Mouse (Mus musculus) lung, postnatal 10 days (tissue): ENCODE results near the gene Btbd16.

Experiments
- DNase-seq: peaks from one replicate; pipeline ENCODE4 v3.0.0; 2021

Gene Btbd16

DNA sequence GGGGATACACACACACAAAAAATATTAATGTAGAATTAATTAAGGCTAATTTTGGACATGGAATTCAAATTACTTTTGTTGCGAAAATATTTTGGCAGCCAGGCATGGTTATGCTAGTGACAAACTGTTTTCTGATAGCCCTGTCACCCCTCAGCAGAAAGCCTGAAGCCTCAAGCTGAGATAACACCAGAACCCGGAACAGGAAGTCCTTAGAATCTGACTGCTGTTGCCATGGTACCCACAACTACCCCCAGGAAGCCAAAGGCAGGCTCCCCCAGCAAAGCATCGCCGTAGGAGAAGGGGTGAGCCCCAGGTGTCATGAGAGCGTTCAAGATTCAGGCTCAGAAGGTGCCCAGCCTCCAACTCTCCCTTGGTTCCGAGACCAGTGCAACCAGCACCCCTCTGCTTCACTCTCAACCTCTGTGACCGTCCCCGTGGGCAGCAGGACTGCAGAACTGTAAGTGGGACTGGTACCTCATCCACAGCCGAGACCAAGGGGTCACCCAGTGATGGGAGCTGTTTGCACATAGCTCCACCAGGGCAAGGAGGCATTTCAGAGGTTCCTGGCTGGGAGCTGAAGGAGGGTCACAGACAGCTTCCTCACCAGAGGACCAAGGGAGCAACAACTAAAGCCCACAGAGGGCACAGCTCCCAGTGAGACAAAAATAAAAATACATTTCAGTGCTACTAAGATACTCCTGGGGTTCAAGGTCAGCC lies at the start of gene Btbd16:
Gene Btbd16 (plus strand): TSS at position 156 of the 717 bp plus-strand sequence.
- no peak for DNase-seq

DNA sequence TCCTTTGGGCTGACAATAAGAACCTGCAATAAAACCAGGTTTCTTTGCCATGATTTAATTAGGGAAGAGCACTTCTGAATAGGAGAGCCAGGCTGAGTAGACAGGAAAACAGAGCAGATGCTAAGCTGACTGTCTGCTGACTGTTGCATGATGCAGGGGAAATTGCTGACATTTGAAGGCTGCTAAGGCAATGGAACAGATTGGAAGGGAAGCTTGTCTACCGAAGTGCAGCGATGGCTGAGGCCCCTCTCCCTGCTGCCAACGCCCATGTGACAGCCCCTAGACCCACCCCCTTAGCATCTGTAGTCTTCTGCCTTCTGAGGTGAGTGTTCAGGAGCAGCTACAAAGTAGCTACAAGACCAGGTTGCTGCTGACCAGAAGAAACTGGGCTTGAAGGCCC lies 47.7 kb upstream of the Btbd16 start:
- DNase-seq, result no peak

DNA sequence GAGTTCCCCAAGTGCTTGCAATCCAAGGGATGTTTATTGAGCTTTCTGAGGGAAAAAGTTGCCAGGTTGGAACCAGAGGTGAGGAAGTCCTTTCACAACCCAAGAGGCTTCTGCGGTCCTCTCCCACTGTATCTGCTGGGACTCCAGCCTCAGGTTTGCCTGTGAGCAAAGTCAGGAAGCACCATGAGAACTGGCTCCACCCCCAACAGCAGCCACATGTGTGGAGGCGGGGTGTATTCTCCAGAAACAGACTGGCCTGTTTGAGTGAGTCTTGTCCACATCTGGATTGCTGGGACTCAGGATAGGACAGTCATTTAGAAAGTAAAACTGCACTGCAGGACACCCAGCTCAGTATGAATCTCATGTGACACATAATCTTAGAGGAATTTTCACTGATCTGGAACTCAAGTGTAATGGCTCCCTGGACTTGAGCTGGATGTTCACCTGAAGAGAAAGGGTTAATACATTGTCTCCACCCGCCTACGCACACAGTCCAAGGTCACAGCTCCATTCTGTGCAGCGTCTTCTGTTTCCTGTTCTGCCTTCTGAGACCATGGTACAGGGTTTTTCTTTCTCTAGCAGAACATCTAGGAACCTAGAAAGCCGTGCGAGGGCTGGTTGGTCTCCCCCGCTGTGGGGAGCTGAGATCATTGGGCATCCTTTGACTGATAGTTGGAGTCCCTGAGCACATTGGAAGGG lies 47.0 kb upstream of the Btbd16 start:
- peak; percentile 30 for DNase-seq

DNA sequence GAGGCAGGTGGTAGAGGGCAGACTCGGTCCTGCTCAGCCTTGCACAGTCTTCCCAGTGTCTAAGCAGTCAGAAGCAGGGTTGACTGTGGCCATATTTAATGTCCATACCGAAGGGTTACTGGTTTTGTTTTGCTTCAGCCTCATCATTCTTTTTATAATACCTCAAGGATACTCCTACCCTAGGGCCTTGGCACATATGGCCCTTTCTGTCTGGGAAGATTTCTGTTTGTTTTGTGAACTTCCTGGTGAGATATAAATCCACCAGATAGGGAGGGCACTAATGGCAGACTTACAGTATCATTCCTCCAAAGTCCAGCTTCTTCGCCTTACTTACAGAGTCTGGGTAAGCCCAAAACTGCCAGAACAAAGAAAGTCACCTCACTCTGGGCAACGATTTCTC lies 46.3 kb upstream of the Btbd16 start:
- DNase-seq, result no peak

DNA sequence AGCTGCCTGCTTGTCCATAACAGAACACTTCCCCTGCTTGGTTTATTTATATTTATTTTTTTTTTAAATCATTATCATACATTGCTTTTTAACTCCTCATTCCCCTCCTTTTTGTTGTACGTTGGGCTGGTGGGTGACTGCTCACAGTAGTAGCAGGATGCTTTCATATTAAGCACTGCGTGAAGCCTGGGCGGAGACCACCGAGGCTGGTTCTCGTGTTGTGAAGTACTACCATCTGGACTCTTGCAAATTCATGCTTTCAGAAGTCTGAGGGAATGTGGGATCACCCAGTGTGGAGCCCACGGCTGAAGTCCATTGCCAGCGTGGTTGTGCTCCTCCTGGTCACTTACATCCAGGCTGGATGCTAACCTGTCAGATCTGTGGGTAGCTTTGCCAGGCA lies 42.1 kb upstream of the Btbd16 start:
- DNase-seq, result no peak

DNA sequence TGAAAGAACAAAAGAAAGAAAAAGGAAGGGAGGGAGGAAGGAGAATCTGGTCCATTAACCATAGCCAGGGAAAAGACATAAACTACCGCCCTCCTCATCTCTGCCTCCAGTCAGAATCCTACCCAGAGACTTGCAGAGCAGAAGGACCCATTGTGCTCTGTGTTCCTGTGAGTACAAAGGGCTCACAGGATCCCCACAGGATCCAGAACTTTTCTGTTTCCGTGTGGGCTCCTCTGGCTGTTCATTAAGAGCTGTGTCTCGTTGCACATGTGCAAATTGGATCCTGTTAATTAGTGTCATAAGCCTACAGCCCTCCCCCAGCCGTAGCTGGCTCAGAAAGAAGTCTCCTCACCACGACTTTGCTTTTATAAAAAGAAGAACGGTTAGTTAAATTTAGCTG lies 41.0 kb upstream of the Btbd16 start:
- DNase-seq, result no peak

DNA sequence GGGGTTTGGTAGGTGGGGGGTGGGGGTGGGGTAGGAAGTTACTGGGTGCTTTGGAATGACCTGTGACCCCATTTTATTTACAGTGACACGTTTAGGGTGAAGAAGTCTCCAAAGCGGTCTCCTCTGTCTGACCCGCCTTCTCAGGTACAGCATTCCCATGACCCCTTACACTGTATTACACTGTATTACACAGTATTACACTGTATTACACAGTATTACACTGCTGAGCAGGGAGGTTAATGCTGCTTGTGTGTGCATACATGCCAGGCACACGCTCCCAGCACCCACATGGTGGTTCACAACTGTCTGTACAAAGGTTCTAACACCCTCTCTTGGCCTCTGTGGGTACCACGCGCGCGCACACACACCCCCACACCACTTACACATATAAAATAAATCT lies 40.4 kb upstream of the Btbd16 start:
- no peak for DNase-seq

DNA sequence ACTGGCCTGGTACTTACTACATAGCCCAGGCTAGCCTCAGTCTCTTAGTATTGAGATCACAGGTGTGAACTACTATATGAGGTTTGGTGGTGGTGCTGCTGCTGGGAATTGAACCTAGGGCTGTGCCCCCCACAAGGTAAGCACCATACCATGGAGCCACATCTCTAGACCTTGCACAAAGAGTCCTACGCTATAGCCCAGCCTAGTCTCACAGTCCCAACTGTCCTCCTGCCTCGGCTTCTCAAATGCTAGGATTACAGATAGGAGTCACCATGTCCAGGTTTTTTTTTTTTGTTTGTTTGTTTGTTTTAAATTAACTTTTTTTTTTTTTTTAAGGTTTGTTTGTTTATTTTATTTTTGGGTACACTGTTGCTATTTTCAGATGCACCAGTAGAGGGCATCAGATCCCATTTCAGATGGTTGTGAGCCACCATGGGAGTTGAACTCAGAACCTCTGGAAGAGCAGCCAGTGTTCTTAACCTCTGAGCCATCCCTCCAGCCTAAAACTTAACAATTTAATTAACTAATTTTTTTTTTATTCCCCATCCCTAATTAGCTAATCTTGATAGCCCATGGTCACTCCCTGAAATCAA lies 39.6 kb upstream of the Btbd16 start:
- DNase-seq, result no peak

DNA sequence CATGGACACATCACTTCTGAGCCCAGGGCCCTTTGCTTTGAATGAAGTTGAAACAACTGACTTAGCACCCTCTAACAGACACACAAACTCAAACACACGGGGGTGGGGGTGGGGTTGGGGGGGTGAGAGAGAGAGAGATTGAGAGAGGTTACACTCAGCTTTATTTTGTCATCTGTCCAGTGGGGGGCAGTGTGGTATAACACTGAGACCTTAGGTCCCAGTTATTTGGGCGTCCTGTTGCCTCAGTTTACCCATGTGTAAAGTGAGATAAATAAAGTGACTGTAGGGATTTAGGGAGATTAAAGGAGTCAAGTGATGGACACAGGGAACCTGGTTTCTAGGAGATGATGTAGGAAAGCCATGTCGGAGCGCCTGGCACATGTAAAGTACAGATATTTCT lies 32.8 kb upstream of the Btbd16 start:
- no peak for DNase-seq

DNA sequence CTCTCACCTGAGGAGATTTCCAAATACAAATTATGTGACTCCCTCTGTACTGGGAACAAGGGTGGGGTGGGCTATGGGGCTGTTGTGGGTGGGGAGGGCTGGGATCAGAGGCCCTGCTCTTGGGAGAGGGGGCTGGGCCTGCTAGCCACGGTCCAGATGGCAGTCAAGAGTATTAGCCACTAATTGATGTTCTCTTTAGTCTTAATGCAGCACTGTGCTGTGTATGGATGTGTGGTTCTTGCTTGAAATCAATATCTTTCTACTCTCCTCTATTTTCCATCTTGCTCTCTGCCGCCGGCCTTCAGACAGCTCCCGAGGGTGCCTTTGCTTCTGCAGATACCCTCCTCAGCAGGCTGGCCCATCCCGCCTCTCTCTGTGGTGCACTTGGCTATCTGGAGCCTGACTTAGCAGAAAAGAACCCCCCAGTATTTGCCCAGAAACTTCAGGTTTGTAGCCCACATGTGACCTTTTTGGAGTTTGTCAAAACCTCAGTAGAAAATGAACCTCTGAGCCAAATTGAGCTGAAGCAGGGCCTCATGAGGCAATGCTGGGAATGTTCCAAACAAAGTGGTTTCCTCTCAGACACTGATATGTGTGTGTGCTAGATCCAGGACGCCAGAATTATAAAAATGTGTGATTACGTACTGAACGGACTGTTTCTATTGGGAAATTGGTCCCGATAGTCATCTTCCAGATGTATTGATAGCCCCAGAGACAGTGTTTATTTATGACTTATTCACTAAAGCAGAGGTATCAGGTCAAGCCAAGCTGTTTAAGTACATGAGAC lies 30.4 kb upstream of the Btbd16 start:
- DNase-seq, result no peak

DNA sequence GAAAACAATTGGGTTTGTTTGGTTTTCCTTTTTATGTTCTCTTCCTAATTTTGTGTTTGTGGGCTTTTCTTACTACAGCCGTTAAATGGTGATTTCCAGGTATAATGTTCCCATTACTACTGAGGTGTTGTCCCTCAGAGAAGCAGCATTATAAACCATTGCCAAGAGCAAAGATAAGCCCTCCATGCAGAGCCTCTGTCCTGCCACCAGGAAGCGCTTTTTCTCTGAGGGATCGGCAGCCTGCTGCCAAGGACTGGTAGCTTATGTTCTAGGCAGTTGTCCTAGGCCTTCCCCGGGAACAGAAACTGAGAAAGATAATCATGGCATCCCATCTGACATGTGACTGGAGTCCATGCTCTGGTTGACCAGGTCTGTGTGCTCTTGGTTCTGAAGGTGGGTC lies 24.7 kb upstream of the Btbd16 start:
- no peak for DNase-seq

DNA sequence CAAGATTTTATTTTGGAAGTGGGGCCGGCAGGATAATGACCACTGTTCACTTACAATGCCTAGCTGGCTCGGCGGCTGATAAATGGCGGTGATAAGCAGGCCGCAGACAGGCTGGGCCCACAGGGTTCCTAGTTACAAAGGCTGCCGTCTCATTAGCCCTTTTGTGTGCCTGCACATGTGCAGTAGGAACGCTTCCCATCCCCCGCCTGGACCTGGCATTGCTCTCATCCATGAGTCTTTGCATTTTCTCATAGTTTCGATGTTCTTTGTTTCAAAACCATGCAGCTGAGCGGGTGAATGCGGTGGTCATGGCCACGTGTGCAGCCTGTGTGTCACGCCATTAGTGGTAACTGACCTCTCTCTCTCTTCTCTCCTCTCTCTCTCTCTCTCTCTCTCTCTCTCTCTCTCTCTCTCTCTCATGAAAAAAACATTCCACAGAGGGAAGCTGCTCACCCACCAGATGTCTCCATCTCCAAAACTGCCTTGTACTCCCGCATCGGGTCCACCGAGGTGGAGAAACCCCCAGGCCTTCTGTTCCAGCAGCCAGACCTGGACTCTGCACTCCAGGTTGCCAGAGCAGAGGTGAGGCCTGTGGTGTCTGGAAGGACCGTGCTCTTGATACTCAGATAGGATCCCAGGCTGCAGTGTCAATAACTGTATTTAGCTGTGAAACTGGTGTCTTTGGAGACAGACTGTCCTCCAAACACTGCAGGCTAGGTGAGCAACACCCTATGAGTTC lies 22.9 kb upstream of the Btbd16 start:
- DNase-seq, result no peak

DNA sequence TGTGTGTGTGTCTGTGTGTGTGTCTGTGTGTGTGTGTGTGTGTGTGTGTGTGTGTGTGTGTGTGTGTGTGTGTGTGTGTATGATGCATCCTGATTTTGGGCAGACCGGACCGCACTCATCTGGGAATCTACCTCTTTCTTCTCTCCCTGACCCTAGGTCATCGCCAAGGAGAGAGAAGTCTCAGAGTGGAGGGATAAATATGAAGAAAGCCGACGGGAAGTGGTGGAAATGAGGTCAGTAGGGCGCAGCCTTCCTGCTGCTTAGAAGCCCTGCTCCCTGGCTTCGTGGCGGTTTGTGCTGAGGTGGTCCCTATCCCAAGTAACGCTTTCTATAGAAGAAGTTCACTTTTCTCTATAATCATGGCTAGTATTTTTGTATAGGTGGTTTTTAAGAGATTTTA lies 22.2 kb upstream of the Btbd16 start:
- no peak for DNase-seq

DNA sequence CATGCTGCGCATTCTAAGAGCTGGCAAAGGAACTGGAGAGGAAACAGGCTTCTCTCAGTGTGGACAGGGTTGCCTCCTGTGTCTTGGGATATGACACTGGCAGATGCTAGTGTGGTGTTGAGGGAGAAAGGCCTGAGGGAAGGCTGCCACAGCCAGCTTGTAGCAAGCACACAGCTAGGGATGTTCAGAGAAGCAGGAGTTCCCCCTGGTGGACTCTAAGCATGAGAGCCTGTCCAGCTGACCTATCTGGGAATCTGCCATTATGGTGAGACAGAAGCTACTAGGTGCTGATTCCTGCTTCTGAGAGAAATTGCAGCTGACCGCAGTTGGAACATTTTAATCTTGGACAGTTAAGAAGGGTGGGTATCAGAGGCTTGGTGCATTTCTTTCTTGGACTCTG lies 19.1 kb upstream of the Btbd16 start:
- DNase-seq, result peak; percentile 57

DNA sequence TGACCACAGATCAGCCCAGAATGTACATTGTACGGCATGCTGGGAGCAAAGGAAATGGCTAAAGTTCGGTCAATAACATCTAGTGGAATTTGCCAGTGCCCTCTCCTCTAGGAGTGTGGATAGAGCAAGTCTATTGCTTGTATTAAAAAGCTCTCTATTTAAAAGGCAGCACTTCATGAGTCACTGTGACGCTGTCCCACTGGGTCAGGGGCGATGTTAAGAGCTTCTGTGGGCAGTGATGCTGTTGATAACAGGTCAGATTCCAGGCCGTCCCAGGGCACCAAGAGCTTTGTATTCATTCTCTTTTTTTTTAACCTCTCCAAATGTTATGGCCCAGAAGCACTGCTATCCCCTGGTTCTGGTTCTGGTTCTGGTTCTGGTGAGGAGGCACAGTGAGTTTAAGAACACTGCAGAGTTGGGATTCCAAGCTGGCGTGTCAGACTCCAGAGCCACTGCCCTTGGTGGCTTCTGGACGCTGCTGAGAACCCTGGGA lies 17.5 kb upstream of the Btbd16 start:
- DNase-seq, result no peak

DNA sequence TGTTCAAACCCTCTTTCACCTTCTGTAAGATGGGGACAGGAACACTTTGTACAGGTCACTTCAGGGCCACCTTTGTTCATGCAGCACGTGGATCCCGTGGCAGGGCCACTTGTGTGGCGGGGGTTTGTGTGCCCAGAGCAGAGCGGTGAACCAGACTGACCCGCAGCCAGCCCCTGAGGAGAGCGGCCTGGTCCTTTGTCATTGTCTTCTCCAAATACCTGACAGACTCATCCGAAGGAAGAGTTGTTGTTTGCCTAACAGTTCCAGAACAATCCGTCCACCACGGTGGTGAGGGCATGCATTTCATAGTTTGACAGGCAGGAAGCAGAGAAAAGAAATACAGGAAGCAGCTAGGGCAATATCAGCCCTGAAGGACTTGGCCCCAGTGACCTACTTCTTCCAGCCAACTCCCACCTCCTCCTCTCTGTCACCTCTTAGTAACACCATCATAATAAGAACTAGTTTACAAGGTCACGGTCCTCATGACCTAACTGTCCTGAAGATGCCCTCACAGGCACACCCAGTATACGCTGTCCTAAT lies 16.5 kb upstream of the Btbd16 start:
- DNase-seq, result peak; percentile 33

DNA sequence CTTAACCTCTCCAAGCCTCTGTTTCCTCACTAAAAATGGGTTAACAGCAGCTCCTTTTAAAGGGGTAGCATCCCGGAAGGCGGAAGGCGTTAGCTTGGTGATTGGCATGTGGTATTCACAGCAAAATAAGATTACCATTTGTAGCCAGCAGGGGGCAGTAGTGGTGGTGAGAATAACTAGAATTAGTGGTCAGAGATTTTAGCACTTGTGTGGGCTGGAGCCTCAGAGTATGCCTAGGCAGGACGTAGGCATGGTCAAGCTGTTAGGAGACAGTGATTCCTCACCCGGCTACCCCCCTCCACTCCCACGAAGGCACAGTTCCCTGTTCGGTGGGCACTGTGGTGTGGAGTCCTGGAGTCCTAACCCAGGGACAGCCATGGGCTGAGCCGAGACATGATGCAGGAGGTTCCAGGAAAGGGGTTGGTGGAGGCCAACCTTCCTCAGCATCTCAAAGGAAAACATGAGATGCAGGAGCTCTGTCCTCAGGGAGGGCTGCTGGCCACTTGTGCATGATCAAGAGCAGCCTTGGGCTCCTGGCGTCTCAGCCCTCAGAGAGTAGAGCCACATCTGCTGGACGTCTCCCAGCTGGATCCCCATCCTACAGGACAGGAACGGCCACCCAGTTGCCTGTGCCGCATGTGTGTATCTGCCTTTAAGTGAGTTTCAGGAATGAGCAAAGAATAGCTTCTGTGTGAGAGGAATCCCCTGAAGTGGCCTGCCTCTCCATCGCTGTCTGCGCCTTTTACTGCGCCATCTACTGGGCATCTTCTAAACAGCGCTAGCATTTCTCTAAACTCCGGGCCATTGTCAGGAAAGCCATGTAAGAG lies 11.6 kb upstream of the Btbd16 start:
- DNase-seq, result peak; percentile 85

DNA sequence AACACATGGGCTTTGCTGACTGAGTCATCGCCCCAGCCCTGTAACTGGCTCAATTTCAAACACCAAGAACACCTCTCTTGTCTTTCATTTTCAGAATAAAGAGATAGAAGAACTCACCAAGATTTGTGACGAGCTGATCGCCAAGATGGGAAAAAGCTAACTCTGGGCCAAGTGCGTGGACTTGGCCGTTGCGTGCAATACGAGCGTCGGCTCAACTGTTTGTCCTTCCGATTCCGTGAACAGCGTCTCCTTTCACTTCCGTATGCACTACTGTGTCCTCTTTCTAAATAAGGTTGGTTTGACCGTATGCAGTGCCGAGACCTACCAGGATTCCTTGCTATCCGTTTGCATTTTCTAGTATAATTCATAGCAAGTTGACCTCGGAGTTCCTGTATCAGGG lies 9.7 kb upstream of the Btbd16 start:
- DNase-seq, result no peak

DNA sequence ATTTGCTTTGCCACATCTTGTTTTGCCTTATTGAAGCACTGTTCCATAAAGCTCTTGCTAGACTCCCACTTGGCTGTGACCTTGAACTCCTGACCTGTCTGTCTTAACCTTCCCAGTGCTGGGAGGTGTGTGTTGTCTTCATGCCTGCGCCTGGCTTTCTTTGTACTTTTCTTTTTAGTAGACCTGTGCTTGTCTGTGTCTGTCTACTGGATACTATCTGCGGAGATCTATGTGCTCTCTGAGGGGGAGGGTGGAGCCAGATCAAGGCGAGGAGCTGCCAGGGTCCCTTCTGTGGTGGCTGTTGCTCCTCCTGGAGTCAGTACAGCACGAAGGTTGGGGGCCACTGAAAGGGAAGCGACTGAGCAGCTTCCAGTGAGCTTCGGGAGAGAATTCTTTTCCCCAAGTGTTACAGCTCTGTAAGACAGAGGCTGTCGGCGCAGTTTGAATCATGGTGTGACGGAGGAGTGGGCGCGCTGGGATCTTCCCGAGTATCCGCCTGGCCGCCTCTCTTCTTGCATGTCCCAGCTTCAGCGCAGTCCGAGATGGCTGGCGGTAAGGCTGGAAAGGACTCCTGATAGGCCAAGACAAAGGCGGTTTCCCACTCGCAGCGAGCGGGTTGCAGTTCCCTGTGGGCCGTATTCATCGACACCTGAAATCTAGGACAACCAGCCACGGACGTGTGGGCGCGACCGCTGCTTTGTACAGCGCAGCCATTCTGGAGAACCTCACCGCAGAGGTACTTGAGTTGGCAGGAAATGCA lies 7.3 kb upstream of the Btbd16 start:
- DNase-seq, result no peak

DNA sequence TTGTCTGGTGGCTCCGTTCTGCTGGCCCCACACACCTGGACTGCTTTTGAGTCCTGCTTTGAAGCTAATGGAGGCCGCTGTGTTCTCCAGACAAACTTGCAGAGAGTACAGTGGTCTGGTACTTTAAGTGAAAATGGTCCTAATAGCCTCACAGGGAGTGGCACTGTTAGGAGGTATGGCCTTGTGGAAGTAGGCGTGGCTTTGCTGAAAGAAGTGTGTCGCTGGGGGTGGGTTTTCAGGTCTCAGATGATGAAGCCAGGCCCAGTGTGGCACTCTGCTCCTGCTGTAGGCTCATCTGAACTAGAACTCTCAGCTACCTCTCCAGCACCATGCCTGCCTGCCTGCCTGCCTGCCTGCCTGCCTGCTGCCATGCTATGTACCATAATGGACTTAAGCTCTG lies 5.7 kb upstream of the Btbd16 start:
- DNase-seq, result no peak

DNA sequence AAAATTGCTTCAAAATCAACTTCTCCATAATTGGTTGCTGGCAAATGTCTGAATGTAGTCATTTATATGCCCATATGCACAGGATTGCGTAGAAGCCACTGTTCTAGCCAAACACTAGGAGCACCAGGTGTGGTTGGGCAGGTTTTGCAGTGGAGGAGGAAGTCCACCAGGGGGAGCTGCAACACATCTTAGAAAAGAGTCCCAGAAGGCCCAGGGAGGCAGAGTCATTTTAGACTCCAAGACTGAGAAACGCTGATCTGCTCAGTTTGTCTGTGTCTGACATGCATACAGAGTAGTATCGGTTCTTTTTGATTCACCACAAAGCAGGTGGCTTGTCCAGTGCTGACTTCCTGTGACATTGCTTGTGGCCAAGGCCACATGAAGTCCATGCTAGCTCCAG lies 3.2 kb upstream of the Btbd16 start:
- DNase-seq, result peak; percentile 89
